Mouse (Mus musculus) MEL (cell line): Measurements from ENCODE around the gene Zfp64. TPM values are rescaled to one million over a fixed set of nuclear protein-coding genes. Genes with fewer than 3 reads are reported as not detected.

ENCODE experiments used
- DNase-seq: peaks from one replicate; pipeline ENCODE4 v3.0.0; 2011; ENCODE audit warnings: low read depth, low spot score
- H3K27ac ChIP-seq: 2 replicates; pipeline ENCODE4 v1.5.1; 2012; ENCODE audit warnings: low read depth, mild to moderate bottlenecking, control low read depth, low read length, moderate library complexity; ENCODE audit not compliant: control insufficient read depth
- H3K27me3 ChIP-seq, 2 experiments: fragments of 150-350 bp in 1 of 2; sonication (generic) in 1 of 2; 2 replicates each; pipeline ENCODE4 v1.6.1; 2012; ENCODE audit warnings: low read length in 2 of 2, mild to moderate bottlenecking in 2 of 2, improper control_type of control experiment in 1 of 2, moderate library complexity in 1 of 2; ENCODE audit not compliant: insufficient read depth in 2 of 2, control insufficient read depth in 1 of 2
- H3K36me3 ChIP-seq, 2 experiments: 2 replicates each; pipeline ENCODE4 v1.6.1; 2012 to 2014; ENCODE audit warnings: low read length in 2 of 2, improper control_type of control experiment in 1 of 2, inconsistent platforms in 1 of 2, mild to moderate bottlenecking in 1 of 2; ENCODE audit not compliant: insufficient read depth in 2 of 2, control insufficient read depth in 1 of 2
- H3K4me1 ChIP-seq, 2 experiments: fragments of 150-350 bp in 1 of 2; sonication (generic) in 1 of 2; 2 replicates each; pipeline ENCODE4 v1.6.1; 2012; ENCODE audit warnings: low read length in 2 of 2, improper control_type of control experiment in 1 of 2, mild to moderate bottlenecking in 1 of 2; ENCODE audit not compliant: insufficient read depth in 2 of 2, control insufficient read depth in 1 of 2
- H3K4me3 ChIP-seq, 2 experiments: fragments of 150-350 bp in 1 of 2; sonication (generic) in 1 of 2; 2 replicates each; pipeline ENCODE4 v1.5.1; 2012; ENCODE audit warnings: low read depth in 2 of 2, low read length in 2 of 2, mild to moderate bottlenecking in 2 of 2, moderate library complexity in 2 of 2, control low read depth in 1 of 2, improper control_type of control experiment in 1 of 2; ENCODE audit not compliant: control insufficient read depth in 1 of 2, insufficient read depth in 1 of 2
- H3K79me2 ChIP-seq: 2 replicates; pipeline ENCODE4 v1.6.1; 2012; ENCODE audit warnings: mild to moderate bottlenecking, low read length, moderate library complexity; ENCODE audit not compliant: control insufficient read depth, poor library complexity, insufficient read depth
- H3K9ac ChIP-seq: 2 replicates; pipeline ENCODE4 v1.6.1; 2012; ENCODE audit warnings: low read depth, mild to moderate bottlenecking, control low read depth, low read length, moderate library complexity; ENCODE audit not compliant: control insufficient read depth, poor library complexity, severe bottlenecking
- H3K9me3 ChIP-seq: fragments of 150-350 bp; sonication (generic); replicated peaks from 2 replicates; pipeline ENCODE4 v1.6.1; 2012; ENCODE audit warnings: mild to moderate bottlenecking, low read length, improper control_type of control experiment, moderate library complexity; ENCODE audit not compliant: insufficient read depth
- CHD2 ChIP-seq: IDR thresholded peaks from 2 replicates; pipeline ENCODE4 v1.6.1; 2011; ENCODE audit warnings: low read length, improper control_type of control experiment
- EP300 ChIP-seq, 2 experiments: IDR thresholded peaks; 2 replicates each; pipeline ENCODE4 v1.6.1; 2011; ENCODE audit warnings: improper control_type of control experiment in 2 of 2, low read length in 2 of 2, low read depth in 1 of 2, mild to moderate bottlenecking in 1 of 2
- GABPA ChIP-seq: IDR thresholded peaks from 2 replicates; pipeline ENCODE4 v1.6.1; 2012; ENCODE audit warnings: low read depth, mild to moderate bottlenecking, inconsistent platforms, low read length, improper control_type of control experiment, moderate library complexity
- MAZ ChIP-seq: IDR thresholded peaks from 2 replicates; pipeline ENCODE4 v1.6.1; 2012; ENCODE audit warnings: low read depth, mild to moderate bottlenecking, inconsistent platforms, low read length, improper control_type of control experiment
- ZC3H11A ChIP-seq: IDR thresholded peaks from 2 replicates; pipeline ENCODE4 v1.6.1; 2012; ENCODE audit warnings: low read depth, mild to moderate bottlenecking, inconsistent platforms, low read length, improper control_type of control experiment
- polyA plus RNA-seq, 2 experiments: library from polyadenylated mRNA; stranded (reverse) in 1 of 2; unstranded in 1 of 2; fragments of >175 nt in 1 of 2; fragments of >200 nt in 1 of 2; gene quantifications; 2 replicates each; pipeline versions ENCODE4 v1.2.1 to v1.2.4; 2012; ENCODE audit warnings: low replicate concordance in 2 of 2, low read depth in 1 of 2; ENCODE audit not compliant: insufficient read length in 2 of 2, insufficient read depth in 1 of 2, missing spikeins in 1 of 2
- total RNA-seq: library from RNA; depleted of rRNA; stranded (reverse); fragments of 300-350 nt; gene quantifications from 2 replicates; pipeline ENCODE4 v1.2.3, GENCODE M21; 2012; rRNA removed

The Zfp64 gene
- total and polyA plus RNA-seq, 3 experiments: 22.4 to 35.8 TPM; not detected in 1

- Histone ChIP-seq H3K4me3 (no peak overlapping the region), H3K79me2 (no peaks in the 10 kb centered on the region), H3K27me3 (no peaks in the 10 kb centered on the region), H3K9ac (no peak overlapping the region), H3K27ac (no peak overlapping the region), H3K36me3 (no peaks in the 10 kb centered on the region), H3K9me3 (no peaks in the 10 kb centered on the region), H3K4me1 (no peaks in the 10 kb centered on the region)
- DNase-seq: no peak
- TF ChIP-seq CHD2 (no peak), ZC3H11A (no peak), EP300 (IDR thresholded peaks at IDR 0.05; ENCODE audit: low read depth in 1 of 2, low read length in 2 of 2) (no peak), MAZ (no peak), GABPA (no peak)
Observed at GRCm38 (mm10) chr2:168846180-168846720, 109.1 kb downstream of the Zfp64 start.

Other genes starting within 250 kb of the Zfp64 start
- gene Atp9a, start 213.2 kb downstream of the Zfp64 start, total RNA-seq: not detected in 2 replicates
- gene Atp9a, start 213.2 kb downstream of the Zfp64 start, polyA plus RNA-seq: not detected
- gene Sall4, start 187.6 kb downstream of the Zfp64 start, total RNA-seq: not detected in 2 replicates
- gene Sall4, start 187.6 kb downstream of the Zfp64 start, polyA plus RNA-seq: not detected